Mouse (Mus musculus): ENCODE data around the gene Tvp23a.

Gene Tvp23a

DNA sequence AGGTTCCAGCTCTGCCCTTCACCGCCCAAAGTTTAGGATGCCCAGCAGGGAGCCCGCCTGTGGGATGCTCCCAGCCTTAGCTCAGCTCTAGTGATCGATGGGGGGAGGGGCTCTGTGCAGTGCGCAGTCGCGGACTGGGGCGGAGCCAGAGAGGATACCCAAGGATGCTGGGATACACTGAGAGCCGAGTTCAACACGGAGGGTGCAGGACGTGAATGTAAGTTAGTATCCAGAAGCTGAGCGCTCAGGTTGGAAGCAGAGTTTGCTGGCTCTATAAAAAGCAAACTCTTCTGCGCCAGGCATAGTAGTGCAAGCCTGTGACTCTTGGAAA is at the start of gene Tvp23a:
Tvp23a (minus strand) TSS at position 99 of the 331 bp plus-strand sequence.
- in situ Hi-C loops (cut with MboI, MseI) = no loop called here

DNA sequence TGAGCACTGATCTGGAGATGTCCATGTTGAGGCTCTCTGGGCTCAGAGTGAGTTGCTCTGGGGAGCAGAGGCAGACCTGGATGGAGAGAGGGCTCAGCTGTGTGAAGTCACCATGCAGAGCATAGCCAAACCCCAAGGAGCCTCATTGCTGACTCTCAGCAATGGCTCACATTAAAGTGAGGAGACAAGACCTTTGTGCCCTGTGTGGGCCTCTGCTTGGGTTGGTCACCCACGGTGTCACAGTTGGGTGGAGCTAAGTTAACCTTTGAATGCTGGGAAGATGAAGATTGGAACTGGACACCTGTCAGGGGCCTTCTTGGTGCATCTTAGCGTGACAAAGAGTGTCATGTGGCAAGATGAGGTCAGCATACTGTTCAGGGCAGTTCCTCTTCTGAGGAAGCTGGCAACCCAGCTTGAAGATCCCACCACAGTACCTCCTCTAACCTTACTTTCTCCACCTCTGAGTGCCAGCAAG is 48.7 kb upstream of the Tvp23a start:
- in situ Hi-C loops (cut with MboI, MseI) = no loop called here

DNA sequence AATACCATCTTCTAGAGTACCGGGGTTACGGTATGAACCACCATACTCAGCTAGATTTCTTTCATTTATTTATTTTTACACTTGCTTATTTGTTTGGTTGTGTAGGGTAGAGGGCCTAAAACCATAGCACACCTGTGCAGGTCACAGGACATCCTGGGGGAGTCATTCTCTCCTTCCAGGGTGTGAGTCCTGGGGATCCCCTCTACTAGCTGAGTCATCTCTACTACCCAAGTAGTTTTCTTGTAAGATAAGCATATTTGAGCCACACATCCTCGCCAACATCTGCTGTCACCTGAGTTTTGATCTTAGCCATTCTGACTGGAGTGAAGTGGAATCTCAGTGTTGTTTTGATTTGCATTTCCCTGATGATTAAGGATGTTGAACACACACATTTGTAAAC is 45.4 kb upstream of the Tvp23a start:
- in situ Hi-C loops (cut with MboI, MseI) = no loop called here

DNA sequence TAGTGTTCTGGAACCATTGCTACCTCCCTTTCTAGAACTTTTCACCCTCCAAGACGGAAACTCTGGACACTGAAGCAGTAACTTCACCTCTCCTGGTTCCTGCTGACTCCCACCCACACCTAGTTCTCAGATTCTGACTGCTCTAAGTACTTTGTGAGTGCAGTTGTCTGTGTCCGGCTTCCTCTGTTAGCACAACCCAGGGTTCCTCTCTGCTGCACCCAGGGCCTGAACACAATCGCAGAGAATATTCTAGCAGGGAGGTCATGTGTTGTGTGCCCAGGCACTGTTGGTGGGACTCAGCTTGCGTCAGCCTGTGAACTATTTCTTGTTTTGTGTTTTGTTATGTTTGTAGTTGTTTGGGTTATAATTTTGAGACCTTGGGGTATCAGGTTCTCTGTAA is 44.6 kb upstream of the Tvp23a start:
- in situ Hi-C loops (cut with MboI, MseI) = no loop called here

DNA sequence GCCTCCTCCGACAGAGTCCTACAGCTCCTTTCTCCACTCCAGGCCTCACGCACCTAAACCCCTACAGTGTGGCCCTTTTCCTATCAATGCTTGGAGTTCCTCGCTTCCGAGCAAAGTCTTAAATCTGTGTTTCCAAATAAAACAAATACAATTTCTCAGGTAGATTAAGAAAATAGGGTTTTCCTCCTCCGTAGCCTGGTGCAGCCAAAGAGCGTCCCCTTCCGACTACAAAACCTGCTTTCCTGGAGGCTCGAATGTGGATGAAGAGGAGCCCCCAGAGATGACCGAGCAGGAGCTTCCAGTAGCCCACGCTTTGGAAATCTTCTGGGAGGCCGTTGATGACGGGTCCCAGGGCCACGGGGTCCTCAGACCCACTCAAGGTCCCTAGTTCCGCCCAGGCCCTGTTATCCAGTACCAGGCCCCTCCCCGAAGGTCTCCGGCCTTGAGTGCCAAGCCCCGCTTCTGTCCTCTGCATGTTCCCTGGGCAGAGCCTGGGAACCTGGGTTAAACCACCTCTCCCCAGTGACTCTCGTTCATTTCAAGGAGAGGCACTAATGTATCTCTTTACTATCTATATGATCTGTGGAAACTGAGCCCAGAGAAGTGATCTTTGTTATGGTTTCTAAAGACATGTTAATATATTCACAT is 43.5 kb upstream of the Tvp23a start:
- in situ Hi-C loops (cut with MboI, MseI) = no loop called here

DNA sequence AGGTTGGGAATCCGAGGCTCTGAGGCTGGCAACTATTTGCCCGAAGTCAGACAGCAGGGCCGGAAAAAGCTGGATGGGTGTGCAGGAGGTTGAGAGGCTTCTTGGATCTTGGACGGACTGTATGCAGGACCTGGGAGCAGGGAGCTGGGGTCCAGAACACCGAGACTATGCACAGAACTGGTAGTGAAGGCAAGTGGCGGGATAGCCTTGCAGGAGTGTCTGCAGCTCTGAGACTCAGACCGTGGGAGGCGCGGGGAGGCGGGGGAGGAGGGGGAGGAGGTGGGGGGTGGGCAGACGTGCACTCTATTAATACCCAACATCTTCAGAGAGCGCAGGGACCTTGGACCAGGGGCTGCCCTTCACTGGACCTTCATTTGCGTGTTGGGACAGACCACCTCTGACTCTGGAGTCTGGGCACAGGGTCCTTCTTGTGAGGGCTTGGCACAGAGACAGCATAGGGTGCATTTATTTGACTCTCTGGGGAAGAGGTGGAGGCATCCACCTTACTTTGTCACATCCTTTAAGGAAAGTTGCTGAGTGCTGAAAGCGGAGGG is 42.8 kb upstream of the Tvp23a start:
- in situ Hi-C loops (cut with MboI, MseI) = no loop called here

DNA sequence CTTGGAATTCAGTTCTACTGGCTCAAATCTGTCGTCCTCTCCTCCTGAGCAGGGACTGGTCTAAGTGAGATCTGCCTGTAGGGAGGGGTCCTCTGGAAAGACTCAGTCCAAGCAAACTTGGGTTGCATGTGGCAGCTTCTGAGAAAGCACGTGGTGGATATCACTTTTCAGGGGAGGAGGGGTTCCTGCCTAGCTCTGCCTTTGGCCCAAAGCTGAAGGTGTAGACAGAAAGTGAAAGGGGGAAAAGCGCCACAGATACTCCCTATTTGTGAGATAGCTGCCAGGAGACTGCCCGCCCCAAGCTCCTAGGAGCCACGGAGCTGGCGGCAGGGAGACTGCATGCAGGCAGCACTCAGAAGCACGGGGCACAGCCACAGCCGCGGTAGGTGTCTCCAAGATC is 42.3 kb upstream of the Tvp23a start:
- in situ Hi-C loops (cut with MboI, MseI) = no loop called here

DNA sequence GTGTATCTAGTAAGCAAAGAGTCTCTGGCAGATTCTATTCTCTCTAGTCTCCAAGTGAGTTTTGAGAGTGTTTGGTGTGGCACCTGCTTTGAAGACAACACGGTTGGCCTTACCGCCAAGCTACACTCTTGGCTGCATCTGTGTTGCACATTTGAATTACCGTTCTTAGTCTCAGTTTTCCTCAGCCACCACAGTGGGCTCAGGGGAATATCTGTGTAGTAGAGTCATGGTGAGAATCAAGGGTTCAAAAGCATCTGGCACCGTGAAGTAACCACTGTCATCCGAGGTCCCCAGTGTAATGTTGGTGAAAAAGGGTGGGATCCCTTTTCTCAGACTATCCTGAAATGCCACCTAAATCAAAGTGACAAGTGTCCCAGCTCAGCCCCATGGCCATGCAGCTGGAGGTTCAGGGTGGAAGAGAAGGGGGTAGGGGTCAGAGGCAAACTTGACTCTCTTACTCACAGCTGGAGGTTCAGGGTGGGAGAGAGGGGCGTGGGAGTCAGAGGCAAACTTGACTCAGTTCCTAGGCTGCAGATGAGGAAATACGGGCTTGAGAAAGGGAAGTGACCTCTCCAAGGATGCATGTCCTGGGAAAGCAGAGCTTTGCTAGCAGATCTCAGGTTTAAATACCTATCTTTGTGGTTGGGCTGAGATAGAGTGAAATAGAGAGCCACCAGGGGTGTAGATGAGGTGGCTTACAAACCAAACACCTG is 41.8 kb upstream of the Tvp23a start:
- in situ Hi-C loops (cut with MboI, MseI) = no loop called here

DNA sequence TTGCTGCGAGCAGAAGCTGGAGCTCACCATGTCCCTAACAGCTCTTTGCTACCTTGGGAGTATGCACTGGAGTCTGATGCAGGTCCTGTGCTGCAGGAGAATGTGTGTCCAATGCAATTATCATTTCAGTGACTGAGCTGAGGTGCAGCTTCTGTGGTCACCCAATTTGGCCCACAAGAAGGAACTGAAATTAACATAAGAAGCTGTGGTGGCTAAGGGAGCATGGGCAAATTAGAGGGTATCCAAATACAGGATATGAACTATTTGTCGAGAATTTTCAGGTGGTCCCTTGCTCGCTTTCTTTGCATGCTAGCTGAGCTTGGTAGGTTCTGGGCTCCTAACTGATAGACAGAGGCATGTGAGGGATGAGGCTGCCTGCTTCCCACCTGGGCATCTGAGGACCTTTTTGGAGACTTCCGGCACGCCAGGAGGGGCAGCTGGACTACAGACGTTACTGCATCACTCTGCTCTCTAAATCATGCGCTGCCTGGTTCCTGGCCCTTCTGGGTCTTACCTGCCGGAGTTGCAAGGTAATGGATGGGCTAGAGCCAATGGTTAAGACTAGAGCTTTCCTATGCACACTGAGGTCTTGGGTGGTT is 40.8 kb upstream of the Tvp23a start:
- in situ Hi-C loops (cut with MboI, MseI) = no loop called here

DNA sequence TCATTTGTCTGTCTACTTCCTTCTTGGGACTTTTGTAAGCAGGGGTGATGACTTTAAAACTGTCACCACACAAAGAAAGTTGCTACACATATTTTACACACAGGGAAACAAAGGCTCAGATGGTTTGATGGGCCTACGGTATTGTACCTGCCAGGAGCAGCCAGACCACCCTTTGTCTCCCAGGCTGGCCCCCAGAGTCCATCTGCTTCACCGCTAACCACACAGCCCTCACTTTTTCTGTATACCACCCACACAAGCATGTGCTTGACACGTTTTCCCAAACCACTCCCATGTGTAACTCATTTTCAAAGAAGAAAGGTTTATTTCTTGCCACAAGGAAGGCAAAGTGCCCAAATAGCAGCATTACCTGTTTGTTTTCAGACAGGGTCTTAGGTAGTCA is 39.8 kb upstream of the Tvp23a start:
- in situ Hi-C loops (cut with MboI, MseI) = no loop called here

DNA sequence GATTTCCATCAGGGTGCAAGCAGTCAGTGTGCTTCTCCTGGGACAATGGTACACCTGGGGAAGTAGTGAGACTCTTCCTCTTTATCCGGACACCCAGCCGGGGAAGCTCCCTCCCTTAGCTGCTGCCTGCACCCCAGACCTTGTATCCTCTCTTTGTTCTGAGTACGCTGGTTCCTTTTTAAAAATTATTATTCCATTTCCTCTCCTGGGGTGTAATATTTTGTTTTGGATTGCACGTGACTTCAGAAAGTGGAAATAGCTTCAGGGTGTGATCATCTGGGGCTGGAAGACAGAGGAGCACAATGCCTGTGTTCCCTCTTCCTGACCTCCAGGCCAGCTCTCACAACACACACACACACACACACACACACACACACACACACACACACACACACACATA is 35.2 kb upstream of the Tvp23a start:
- in situ Hi-C loops (cut with MboI, MseI) = no loop called here

DNA sequence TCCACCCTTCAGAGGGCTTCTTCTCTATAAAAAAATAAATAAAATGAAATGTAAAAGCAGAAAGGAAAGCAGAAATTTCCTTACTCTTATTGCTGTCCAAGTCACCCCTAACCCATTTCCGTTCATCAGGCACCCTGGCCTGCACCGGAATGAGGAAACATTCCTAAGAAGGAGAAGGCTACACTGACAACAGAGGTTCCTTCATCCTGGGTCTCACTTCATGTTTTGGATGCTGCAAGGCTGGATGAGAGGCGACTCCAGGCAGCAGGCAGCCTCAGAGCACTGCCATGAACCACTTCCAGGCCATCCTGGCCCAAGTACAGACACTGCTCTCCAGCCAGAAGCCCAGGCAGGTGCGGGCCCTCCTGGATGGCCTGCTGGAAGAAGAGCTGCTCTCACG is 32.7 kb upstream of the Tvp23a start, which contains the start of gene Ciita:
Ciita (plus strand) TSS at position 203 of the 400 bp plus-strand sequence.
- in situ Hi-C loops (cut with MboI, MseI) = no loop called here

DNA sequence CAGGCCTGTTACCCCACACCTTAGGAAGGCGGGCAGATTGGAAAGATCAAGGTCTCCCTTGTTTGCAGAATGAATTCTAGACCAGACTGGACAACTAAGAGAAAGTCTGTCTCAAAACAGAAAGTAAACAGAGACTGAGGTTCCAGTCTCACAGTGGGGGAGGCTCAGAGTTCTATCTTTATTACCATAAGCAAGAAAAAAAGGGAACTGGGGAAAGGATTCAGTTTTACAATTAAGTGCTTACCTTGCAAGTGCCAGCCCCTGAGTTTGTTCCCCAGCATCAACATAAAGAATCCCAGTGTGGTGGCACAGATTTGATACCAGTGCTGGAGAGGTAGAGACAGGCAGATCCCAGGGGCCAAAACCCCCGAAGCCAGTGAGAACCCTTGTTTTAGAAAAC is 28.8 kb upstream of the Tvp23a start:
- in situ Hi-C loops (cut with MboI, MseI) = no loop called here

DNA sequence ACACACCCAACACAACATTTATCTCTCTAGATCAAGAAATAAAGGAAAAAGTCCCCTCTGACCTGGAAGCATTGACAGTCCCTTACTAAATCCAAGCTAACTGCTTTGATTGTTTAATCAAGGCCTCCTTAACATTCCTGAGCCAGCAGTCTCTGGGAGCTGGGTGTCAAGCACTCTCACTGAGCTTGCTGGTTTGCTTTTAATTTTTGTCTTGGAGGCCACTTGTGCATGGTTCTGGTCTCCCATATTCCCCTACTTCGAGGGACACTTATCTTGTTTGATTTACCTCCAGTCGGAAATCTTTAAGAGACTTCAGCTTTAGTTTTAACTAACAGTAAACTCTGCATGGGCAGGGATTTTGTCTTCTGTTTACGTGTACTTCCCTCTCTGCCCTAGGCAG is 27.8 kb upstream of the Tvp23a start:
- in situ Hi-C loops (cut with MboI, MseI) = no loop called here

DNA sequence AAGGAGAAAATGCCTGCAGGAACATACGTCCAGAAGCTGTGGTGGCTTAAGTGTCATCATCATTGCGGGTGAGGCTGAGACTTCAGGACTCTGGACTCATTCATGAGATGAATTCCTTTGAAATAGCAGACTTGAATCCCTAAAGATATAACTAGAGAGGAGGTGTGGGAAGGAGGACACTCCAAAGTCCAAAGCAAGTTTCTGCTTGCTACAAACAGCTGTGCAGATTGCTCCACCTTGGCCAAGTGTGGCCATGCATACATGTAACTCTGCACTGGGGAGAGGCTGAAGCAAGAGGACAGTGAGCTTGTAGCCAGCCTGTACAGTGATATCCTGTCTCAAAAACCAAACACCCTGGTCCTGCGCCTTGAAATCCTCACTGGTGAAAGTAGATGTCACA is 24.8 kb upstream of the Tvp23a start:
- in situ Hi-C loops (cut with MboI, MseI) = no loop called here

DNA sequence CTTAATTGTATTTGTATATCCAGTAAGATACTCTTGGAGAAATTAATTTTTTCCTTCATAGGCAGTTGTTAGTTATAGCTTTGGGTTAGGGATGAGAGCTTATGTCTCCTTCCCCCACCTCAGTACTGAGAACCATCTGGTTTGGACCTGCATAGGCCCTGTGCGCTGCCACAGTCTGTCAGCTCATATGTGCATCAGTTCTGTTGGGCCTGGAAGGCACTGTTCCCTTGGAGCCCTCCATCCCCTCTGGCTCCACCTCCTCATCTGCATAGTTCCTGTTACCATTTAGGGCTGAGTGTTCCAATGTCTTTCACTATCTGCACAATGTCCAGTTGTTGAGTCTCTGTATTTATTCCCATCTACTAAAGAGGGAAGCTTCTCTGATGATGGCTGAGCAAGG is 21.0 kb upstream of the Tvp23a start:
- in situ Hi-C loops (cut with MboI, MseI) = no loop called here

DNA sequence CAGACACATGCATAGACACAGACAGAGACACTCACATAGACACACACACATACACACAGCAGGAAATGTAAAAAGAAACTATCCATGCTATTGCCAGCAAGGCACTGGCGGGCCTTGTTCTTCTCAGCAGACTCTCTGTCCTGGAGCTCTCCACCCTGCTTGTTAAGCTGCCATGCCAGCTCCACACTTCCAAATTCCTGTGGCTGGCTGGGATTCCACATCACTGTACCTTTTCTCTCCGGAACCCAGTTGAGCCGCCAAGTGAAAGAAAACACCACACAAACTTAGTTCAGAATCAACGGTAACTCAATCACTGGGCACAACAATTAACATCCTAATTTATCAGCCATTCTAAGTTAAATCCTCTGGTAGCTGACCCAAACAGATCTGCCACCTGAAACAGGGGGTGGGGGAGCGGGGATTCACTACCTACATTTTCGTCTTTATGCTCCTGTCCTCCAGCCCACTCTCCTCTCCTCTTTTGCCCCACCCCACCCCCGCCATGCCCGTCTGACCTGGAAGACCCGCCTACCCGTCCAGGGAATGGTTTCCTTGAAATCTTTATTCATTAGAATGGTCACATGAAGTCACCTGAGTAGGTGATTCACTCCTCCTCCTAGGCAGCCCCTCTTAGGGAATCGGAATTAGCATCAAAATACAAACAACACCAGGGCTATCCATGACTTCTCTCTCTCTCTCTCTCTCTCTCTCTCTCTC is 20.4 kb upstream of the Tvp23a start:
- in situ Hi-C loops (cut with MboI, MseI) = no loop called here

DNA sequence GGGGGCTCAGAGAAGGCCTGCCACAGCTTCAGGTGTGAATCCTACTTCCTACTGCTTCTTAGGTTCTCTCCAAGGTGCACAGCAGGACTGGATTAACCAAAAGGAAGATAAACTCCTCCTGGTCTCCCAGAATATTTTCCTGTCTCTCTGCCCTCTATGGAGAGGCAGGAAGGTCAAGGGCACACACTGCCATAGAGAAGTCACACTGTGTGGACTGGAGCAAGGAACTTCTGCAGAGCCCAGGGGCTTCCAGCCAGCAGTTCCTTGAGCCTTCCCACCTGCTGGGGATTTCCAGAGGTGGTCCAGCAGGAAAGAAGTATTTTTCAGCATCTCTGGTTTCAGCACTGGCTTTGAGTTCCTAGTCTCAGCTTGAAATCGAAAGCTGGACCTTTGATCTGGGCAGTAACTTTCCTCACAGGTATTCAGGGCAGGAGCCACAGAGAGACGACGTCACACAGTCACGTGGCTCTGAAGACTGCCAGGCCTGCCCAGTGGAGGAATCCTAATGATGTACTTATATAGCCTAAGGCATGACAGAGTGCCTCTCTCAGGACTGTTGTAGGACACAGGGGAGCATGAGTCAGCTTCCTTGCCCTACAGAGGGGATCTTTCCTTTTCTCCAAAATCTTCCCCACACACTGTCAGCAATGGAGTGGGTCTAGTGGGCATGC is 18.0 kb upstream of the Tvp23a start:
- in situ Hi-C loops (cut with MboI, MseI) = no loop called here

DNA sequence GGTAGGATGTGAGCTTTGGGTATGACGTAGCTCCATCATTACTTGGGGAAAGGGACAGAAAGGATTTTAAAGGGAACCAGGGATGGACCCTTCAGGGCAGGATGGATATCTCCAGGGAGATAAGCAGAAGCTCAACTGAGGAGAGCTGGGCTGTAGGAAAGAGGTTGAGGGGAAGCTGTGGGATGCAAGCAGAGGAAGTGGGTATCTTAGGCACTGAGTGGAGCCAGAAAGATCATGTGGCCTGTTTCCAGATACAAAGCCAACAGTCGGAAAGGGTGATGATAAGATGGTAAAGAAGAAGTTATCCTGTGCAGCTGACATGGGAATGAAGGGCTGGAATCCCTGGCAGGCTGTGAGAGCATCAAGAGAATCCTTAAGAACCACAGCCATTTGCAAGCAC is 14.0 kb upstream of the Tvp23a start:
- in situ Hi-C loops (cut with MboI, MseI) = no loop called here

DNA sequence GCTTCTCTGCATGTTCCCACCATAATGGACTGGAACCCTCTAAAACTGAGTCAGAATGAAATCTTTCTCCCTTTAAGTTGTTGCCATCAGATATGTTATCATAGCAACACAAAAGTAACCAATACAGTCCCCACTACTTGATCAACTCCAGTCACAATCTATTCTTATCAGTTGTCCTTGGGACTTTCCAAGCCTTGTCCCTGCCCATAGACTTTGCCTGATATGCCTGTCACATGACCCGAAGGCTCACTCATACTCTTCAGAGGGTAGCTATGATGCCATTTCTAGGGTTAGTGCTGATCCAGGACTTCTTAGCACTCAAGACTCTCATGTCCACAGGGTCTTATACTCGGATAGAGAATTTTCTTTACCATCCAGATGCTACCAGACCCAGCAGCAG is 13.0 kb upstream of the Tvp23a start:
- in situ Hi-C loops (cut with MboI, MseI) = no loop called here

DNA sequence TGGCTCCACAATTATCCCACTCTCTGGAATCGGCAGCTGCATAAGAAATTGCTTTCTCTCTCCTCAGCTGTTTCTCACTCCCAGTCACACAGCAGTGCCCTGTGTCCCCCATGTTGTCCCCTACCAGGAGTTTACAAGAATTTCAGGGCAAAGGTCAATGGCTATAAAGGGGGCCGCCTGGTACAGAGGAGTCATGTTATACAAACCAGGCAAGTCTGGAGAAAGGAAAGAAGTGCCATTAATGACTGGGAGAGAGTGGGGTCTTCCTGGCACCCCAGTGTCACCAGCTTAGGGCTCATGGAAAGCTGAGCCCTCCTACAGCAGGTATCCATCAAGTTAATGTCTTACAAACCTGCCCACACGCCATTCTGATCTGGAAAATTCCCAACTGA is 7.4 kb upstream of the Tvp23a start:
- in situ Hi-C loops (cut with MboI, MseI) = no loop called here
